Mouse (Mus musculus) midbrain, embryonic 10.5 days (tissue): ENCODE data around the gene Tm9sf4. TPM values are rescaled to one million over a fixed set of nuclear protein-coding genes. Genes with fewer than 3 reads are reported as not detected.

Experiments
- DNase-seq: peaks from one replicate; pipeline ENCODE4 v3.0.0-alpha.2; 2017; ENCODE audit warnings: low spot score
- H3K27ac ChIP-seq: fragments of 300-500 bp; sonication (generic); replicated peaks from 2 replicates; pipeline ENCODE4 v1.5.1; 2016; ENCODE audit warnings: mild to moderate bottlenecking
- H3K27me3 ChIP-seq: fragments of 300-500 bp; sonication (generic); 2 replicates; pipeline ENCODE4 v1.6.1; 2016; ENCODE audit warnings: low read depth, mild to moderate bottlenecking; ENCODE audit not compliant: poor library complexity, severe bottlenecking
- H3K36me3 ChIP-seq: fragments of 300-500 bp; sonication (generic); 2 replicates; pipeline ENCODE4 v1.6.1; 2016; ENCODE audit warnings: mild to moderate bottlenecking, moderate library complexity
- H3K4me1 ChIP-seq: fragments of 300-500 bp; sonication (generic); 2 replicates; pipeline ENCODE4 v1.6.1; 2016
- H3K4me3 ChIP-seq: fragments of 300-500 bp; sonication (generic); 2 replicates; pipeline ENCODE4 v1.5.1; 2016; ENCODE audit warnings: mild to moderate bottlenecking, moderate library complexity
- H3K9me3 ChIP-seq: fragments of 300-500 bp; sonication (generic); replicated peaks from 2 replicates; pipeline ENCODE4 v1.6.1; 2016; ENCODE audit warnings: mild to moderate bottlenecking
- WGBS: fragments of 180-500 bp; shearing (Covaris S2); methylation state at CpG from one replicate; pipeline ENCODE4 v1.1.7; 2016; 5-methylcytosine and 5-hydroxymethylcytosine counted together
- polyA plus RNA-seq: library from polyadenylated mRNA; unstranded; fragments of >200 nt; fragmentation: Nextera tagmentation; extraction: Ambion mirVana; gene quantifications from 2 replicates; pipeline ENCODE4 v1.2.1, GENCODE M21; 2016

The Tm9sf4 gene
- polyA plus RNA-seq, 1 experiment from 2014 or later = 82.8 TPM

GRCm38 (mm10) chr2:153224946-153225594, 64.0 kb downstream of the Tm9sf4 start, which contains the start of gene Tspyl3:
Gene Tspyl3 (minus strand): TSS chr2:153225441.
- peak within 1 kb of the TSS; percentile 56 for H3K4me3 ChIP-seq
- H3K36me3 ChIP-seq = peaks cover 33% of the 10 kb centered on the region
- H3K9me3 ChIP-seq = no peaks in the 10 kb centered on the region
- peaks cover 15% of the 10 kb centered on the region for H3K4me1 ChIP-seq
- peak within 1 kb of the TSS; percentile 72 for H3K27ac ChIP-seq
- WGBS = 3% methylated on average over 31 of the region's 31 CpGs
- H3K27me3 ChIP-seq = no peaks in the 10 kb centered on the region
- DNase-seq = peak; percentile 51

- Histone ChIP-seq H3K9me3 (no peaks in the 10 kb centered on the region), H3K36me3 (peaks cover 38% of the 10 kb centered on the region), H3K27me3 (no peaks in the 10 kb centered on the region), H3K4me1 (peaks cover 15% of the 10 kb centered on the region), H3K4me3 (peak overlapping the region; percentile 56), H3K27ac (no peak overlapping the region)
- 10% methylated on average over 3 of the region's 3 CpGs for WGBS
- no peak for DNase-seq
These were observed 64.5 kb downstream of the Tm9sf4 start for GRCm38 (mm10) chr2:153225595-153225953.

- no peaks in the 10 kb centered on the region for H3K27me3 ChIP-seq
- peaks cover 15% of the 10 kb centered on the region for H3K4me1 ChIP-seq
- 90% methylated on average over 4 of the region's 4 CpGs for WGBS
- peaks cover 62% of the 10 kb centered on the region for H3K36me3 ChIP-seq
- DNase-seq = no peak
- no peak overlapping the region for H3K27ac ChIP-seq
- no peaks in the 10 kb centered on the region for H3K9me3 ChIP-seq
- no peak overlapping the region for H3K4me3 ChIP-seq
These were observed 66.9 kb downstream of the Tm9sf4 start for GRCm38 (mm10) chr2:153227959-153228358.

GRCm38 (mm10) chr2:153228523-153228922, 67.4 kb downstream of the Tm9sf4 start:
- Histone ChIP-seq H3K4me1 (peaks cover 15% of the 10 kb centered on the region), H3K9me3 (no peaks in the 10 kb centered on the region), H3K27ac (no peak overlapping the region), H3K4me3 (no peak overlapping the region), H3K27me3 (no peaks in the 10 kb centered on the region), H3K36me3 (peaks cover 67% of the 10 kb centered on the region)
- DNase-seq = no peak
- WGBS = 84% methylated on average over 5 of the region's 5 CpGs

GRCm38 (mm10) chr2:153237193-153237592, 76.1 kb downstream of the Tm9sf4 start:
- H3K27ac ChIP-seq = no peak overlapping the region
- H3K4me1 ChIP-seq = peaks cover 40% of the 10 kb centered on the region
- peaks cover 64% of the 10 kb centered on the region for H3K36me3 ChIP-seq
- H3K27me3 ChIP-seq = no peaks in the 10 kb centered on the region
- no peaks in the 10 kb centered on the region for H3K9me3 ChIP-seq
- DNase-seq = no peak
- WGBS = 85% methylated on average over 4 of the region's 4 CpGs
- no peak overlapping the region for H3K4me3 ChIP-seq

GRCm38 (mm10) chr2:153237891-153238290, 76.8 kb downstream of the Tm9sf4 start:
- WGBS = 77% methylated on average over 4 of the region's 4 CpGs
- no peak for DNase-seq
- H3K9me3 ChIP-seq = no peaks in the 10 kb centered on the region
- H3K4me3 ChIP-seq = 0 out of 2 replicates have a peak overlapping the region, but pooled peaks have one; percentile 20
- H3K27ac ChIP-seq = no peak overlapping the region
- H3K27me3 ChIP-seq = no peaks in the 10 kb centered on the region
- H3K4me1 ChIP-seq = peaks cover 46% of the 10 kb centered on the region
- peaks cover 57% of the 10 kb centered on the region for H3K36me3 ChIP-seq

GRCm38 (mm10) chr2:153238406-153238805, 77.3 kb downstream of the Tm9sf4 start:
- peak overlapping the region; percentile 99; the same call in 1 of the 2 replicates for H3K4me3 ChIP-seq

GRCm38 (mm10) chr2:153239021-153239859, 78.1 kb downstream of the Tm9sf4 start:
- H3K4me1 ChIP-seq = peaks cover 46% of the 10 kb centered on the region
- peaks cover 54% of the 10 kb centered on the region for H3K36me3 ChIP-seq
- DNase-seq = no peak
- H3K4me3 ChIP-seq = peak overlapping the region; percentile 99
- 47% methylated on average over 7 of the region's 7 CpGs for WGBS
- H3K27ac ChIP-seq = peak overlapping the region; percentile 99
- H3K27me3 ChIP-seq = no peaks in the 10 kb centered on the region
- H3K9me3 ChIP-seq = no peaks in the 10 kb centered on the region

More at GRCm38 (mm10) chr2:153238406-153238805, 77.3 kb downstream of the Tm9sf4 start:
- Histone ChIP-seq H3K27me3 (no peaks in the 10 kb centered on the region), H3K9me3 (no peaks in the 10 kb centered on the region), H3K27ac (no peak overlapping the region), H3K4me1 (peaks cover 46% of the 10 kb centered on the region), H3K36me3 (peaks cover 57% of the 10 kb centered on the region)
- DNase-seq = no peak
- WGBS = 57% methylated on average over 2 of the region's 2 CpGs

- H3K27ac ChIP-seq = peak overlapping the region; percentile 99
- H3K4me3 ChIP-seq = peak overlapping the region; percentile 99
- WGBS = 3% methylated on average over 21 of the region's 22 CpGs
- no peaks in the 10 kb centered on the region for H3K27me3 ChIP-seq
- H3K36me3 ChIP-seq = peaks cover 53% of the 10 kb centered on the region
- peaks cover 46% of the 10 kb centered on the region for H3K4me1 ChIP-seq
- no peaks in the 10 kb centered on the region for H3K9me3 ChIP-seq
- peak; percentile 42 for DNase-seq
These were observed 78.9 kb downstream of the Tm9sf4 start for GRCm38 (mm10) chr2:153239860-153240480.

- Histone ChIP-seq H3K27me3 (no peaks in the 10 kb centered on the region), H3K27ac (peak overlapping the region; percentile 99), H3K36me3 (peaks cover 53% of the 10 kb centered on the region), H3K4me3 (peak overlapping the region; percentile 99), H3K4me1 (peaks cover 46% of the 10 kb centered on the region), H3K9me3 (no peaks in the 10 kb centered on the region)
- no peak for DNase-seq
- WGBS = under 1% methylated on average over 30 of the region's 33 CpGs
These were observed 79.7 kb downstream of the Tm9sf4 start for GRCm38 (mm10) chr2:153240701-153241235.

GRCm38 (mm10) chr2:153241250-153242014, 80.3 kb downstream of the Tm9sf4 start, which contains the start of the genes Plagl2 and Pofut1:
Gene Plagl2 (minus strand): TSS chr2:153241426.
Gene Pofut1 (plus strand): TSS chr2:153241533.
- Histone ChIP-seq H3K27ac (peak within 1 kb of the TSS; percentile 99), H3K4me1 (peaks cover 46% of the 10 kb centered on the region), H3K4me3 (peak within 1 kb of the TSS; percentile 99), H3K27me3 (no peaks in the 10 kb centered on the region), H3K9me3 (no peaks in the 10 kb centered on the region), H3K36me3 (peaks cover 53% of the 10 kb centered on the region)
- under 1% methylated on average over 72 of the region's 72 CpGs for WGBS
- peak; percentile 88 for DNase-seq

- H3K4me1 ChIP-seq = peaks cover 46% of the 10 kb centered on the region
- peak overlapping the region; percentile 99 for H3K4me3 ChIP-seq
- no peak for DNase-seq
- no peaks in the 10 kb centered on the region for H3K27me3 ChIP-seq
- H3K9me3 ChIP-seq = no peaks in the 10 kb centered on the region
- WGBS = 71% methylated on average over 6 of the region's 6 CpGs
- H3K27ac ChIP-seq = peak overlapping the region; percentile 99
- peaks cover 50% of the 10 kb centered on the region for H3K36me3 ChIP-seq
These were observed 81.1 kb downstream of the Tm9sf4 start for GRCm38 (mm10) chr2:153242156-153242555.
